Mouse (Mus musculus) liver, embryonic 13.5 days (tissue): ENCODE measurements at regions not wholly inside any gene's neighbourhood (a gene's known extent, or its start where the extent isn't known, plus 50 kb on each side); places are given as distances from the start of the nearest gene placed in this dataset.

Experiments used
- ATAC-seq: fragments of 200-750 bp; cut with Nextera tagmentation; 2 replicates; pipeline ENCODE4 v1.8.0; 2017; ENCODE audit warnings: low read depth, mild to moderate bottlenecking, moderate number of reproducible peaks, moderate library complexity
- DNase-seq: peaks from one replicate; pipeline ENCODE4 v3.0.0; 2022
- H3K27ac ChIP-seq: fragments of 300-500 bp; sonication (generic); 2 replicates; pipeline ENCODE4 v1.5.1; 2015; ENCODE audit warnings: moderate library complexity, mild to moderate bottlenecking, inconsistent platforms
- H3K27me3 ChIP-seq: fragments of 300-500 bp; sonication (generic); 2 replicates; pipeline ENCODE4 v1.6.1; 2015; ENCODE audit warnings: mild to moderate bottlenecking, inconsistent platforms
- H3K36me3 ChIP-seq: fragments of 300-500 bp; sonication (generic); 2 replicates; pipeline ENCODE4 v1.6.1; 2015; ENCODE audit warnings: mild to moderate bottlenecking, inconsistent platforms
- H3K4me1 ChIP-seq: fragments of 300-500 bp; sonication (generic); replicated peaks from 2 replicates; pipeline ENCODE4 v1.6.1; 2015; ENCODE audit warnings: inconsistent platforms
- H3K4me2 ChIP-seq: fragments of 300-500 bp; sonication (generic); 2 replicates; pipeline ENCODE4 v1.6.1; 2015; ENCODE audit warnings: inconsistent platforms, mild to moderate bottlenecking, moderate library complexity
- H3K4me3 ChIP-seq: fragments of 300-500 bp; sonication (generic); replicated peaks from 2 replicates; pipeline ENCODE4 v1.5.1; 2015; ENCODE audit warnings: mild to moderate bottlenecking, inconsistent platforms
- H3K9ac ChIP-seq: fragments of 300-500 bp; sonication (generic); 2 replicates; pipeline ENCODE4 v1.6.1; 2015; ENCODE audit warnings: mild to moderate bottlenecking, inconsistent platforms
- H3K9me3 ChIP-seq: fragments of 300-500 bp; sonication (generic); replicated peaks from 2 replicates; pipeline ENCODE4 v1.6.1; 2016; ENCODE audit warnings: inconsistent platforms
- WGBS: fragments of 180-500 bp; shearing (Covaris S2); methylation state at CpG from one replicate; pipeline ENCODE4 v1.1.7; 2015; ENCODE audit not compliant: insufficient replicate concordance; 5-methylcytosine and 5-hydroxymethylcytosine counted together

- Histone ChIP-seq H3K4me1 (peaks cover 12% of the 10 kb centered on the region), H3K27me3 (no peaks in the 10 kb centered on the region; the same call in 1 of the 2 replicates), H3K4me3 (no peak overlapping the region), H3K27ac (no peak overlapping the region), H3K9ac (no peak overlapping the region), H3K4me2 (no peak overlapping the region), H3K36me3 (no peaks in the 10 kb centered on the region), H3K9me3 (no peaks in the 10 kb centered on the region)
- WGBS = 46% methylated on average over 1 of the region's 1 CpGs
- ATAC-seq (no peak), DNase-seq (no peak)
Observed at GRCm38 (mm10) chrX:11983276-11983675, 176.9 kb downstream of the Bcor start.
